Mouse (Mus musculus): ENCODE measurements at regions not wholly inside any gene's neighbourhood (a gene's known extent, or its start where the extent isn't known, plus 50 kb on each side); places are given as distances from the start of the nearest gene placed in this dataset.
A peak's percentile ranks its signal among the peaks of the same experiment; 100 is the strongest.

DNA sequence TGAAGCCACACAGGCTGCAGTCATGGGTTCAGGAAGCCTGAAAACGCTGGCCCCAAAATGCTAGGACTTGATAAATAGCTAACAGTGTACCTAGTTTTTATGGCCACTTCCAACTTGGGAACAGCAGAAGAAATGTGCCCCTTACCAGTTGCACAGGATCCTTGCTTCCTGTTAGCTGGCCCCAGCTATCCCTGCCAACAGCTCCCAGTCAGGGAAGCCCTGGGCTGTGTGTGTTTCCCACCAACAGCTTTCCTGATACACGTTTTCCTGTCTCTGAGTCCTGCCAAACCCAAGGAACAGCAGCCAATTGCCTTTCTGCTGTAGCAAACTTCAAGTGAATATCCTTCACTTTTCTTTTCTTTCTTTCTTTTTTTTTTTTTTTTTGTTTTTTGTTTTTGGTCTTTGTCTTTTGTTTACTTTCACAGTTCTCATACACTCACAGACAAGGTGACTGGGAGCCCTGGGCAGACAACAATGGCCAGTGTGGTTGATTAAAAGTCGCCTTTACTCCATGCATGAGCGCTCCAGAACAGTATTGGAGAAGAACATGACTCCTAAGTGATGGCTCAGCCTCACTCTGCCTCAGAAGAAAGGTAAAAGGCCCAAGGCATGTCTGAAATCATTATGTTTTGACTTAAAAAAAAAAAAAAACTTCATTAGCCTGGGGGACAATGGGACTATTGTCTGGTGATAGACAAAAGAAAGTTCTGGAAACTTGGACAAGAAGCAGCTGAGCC is 151.7 kb downstream of the Bcl2l11 start:
- Histone ChIP-seq H3K36me3 (ENCODE audit: insufficient read depth, low read length) (no peaks in the 10 kb centered on the region), H3K4me3 (ENCODE audit: low read length) (no peak overlapping the region), H3K27me3 (ENCODE audit: insufficient read depth, low read length) (no peaks in the 10 kb centered on the region), H3K9me3 (ENCODE audit: low read length) (no peaks in the 10 kb centered on the region), H3K4me2 (ENCODE audit: low read depth, low read length) (no peak overlapping the region), H3K4me1 (ENCODE audit: insufficient read depth, low read length) (peaks cover 14% of the 10 kb centered on the region; the same call in 1 of the 2 replicates), H3K9ac (replicated peaks; ENCODE audit: low read length) (no peak overlapping the region), H3K27ac (no peak overlapping the region)
- DNase-seq (ENCODE audit: low spot score) = peak; percentile 43
- WGBS = 31% methylated on average over 4 of the region's 4 CpGs
- ATAC-seq = peak; percentile 51; the same call in 1 of the 2 replicates
- TF ChIP-seq CTCF (IDR thresholded peaks at IDR 0.05; ENCODE audit: low read depth) = no peak

DNA sequence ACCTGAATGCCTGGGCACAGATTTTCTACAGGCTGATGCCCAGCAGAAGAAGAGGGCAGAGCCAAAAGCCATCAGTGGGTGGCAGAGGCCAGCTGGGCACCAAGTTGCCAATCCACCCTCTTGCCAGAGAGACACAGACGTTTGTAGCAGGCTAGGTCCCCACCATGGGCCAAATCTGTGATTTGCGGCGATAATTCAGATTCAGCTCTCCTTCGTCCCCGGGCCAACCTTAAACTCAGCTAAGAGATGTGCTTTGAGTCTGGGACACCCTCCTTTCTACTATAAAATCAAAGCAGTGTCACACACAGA is 152.2 kb downstream of the Bcl2l11 start:
- Histone ChIP-seq H3K27me3 (ENCODE audit: insufficient read depth, low read length) (no peaks in the 10 kb centered on the region), H3K36me3 (ENCODE audit: insufficient read depth, low read length) (no peaks in the 10 kb centered on the region), H3K4me3 (ENCODE audit: low read length) (no peak overlapping the region), H3K27ac (0 out of 2 replicates have a peak overlapping the region, but pooled peaks have one; percentile 23), H3K9me3 (ENCODE audit: low read length) (no peaks in the 10 kb centered on the region), H3K4me2 (ENCODE audit: low read depth, low read length) (0 out of 2 replicates have a peak overlapping the region, but pooled peaks have one; percentile 44), H3K4me1 (ENCODE audit: insufficient read depth, low read length) (peaks cover 14% of the 10 kb centered on the region; the same call in 1 of the 2 replicates), H3K9ac (replicated peaks; ENCODE audit: low read length) (no peak overlapping the region)
- DNase-seq (ENCODE audit: low spot score) (peak; percentile 71), ATAC-seq (peak; percentile 64)
- WGBS = 30% methylated on average over 5 of the region's 5 CpGs
- TF ChIP-seq CTCF (IDR thresholded peaks at IDR 0.05; ENCODE audit: low read depth) = no peak

DNA sequence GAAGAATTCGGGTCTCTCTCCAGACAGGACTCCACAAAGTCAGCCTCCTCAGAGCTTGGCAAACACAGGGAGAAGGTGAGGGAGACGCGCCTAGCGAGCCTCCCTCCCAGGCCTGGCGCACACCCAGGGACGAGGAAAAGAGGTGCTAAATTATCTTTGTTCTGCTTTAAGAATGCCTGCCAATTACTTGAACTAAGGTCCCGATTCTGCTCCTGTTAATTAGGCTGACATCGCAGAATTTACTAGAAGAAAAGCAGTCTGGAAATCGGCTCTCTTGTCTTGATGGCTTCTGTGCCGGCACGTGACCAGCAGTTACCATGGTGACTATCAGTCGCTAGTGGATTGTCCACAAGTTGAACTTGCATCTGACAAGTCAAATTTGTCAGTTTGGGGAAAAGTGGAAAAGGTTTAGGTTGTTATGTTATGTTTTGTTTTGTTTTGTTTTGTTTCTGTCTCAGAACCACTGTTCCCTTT is 152.8 kb downstream of the Bcl2l11 start:
- peaks cover 14% of the 10 kb centered on the region; the same call in 1 of the 2 replicates for H3K4me1 ChIP-seq (ENCODE audit: insufficient read depth, low read length)
- no peak overlapping the region for H3K9ac ChIP-seq (replicated peaks; ENCODE audit: low read length)
- H3K27me3 ChIP-seq (ENCODE audit: insufficient read depth, low read length) = no peaks in the 10 kb centered on the region
- WGBS = 11% methylated on average over 12 of the region's 12 CpGs
- no peak for TF ChIP-seq CTCF (IDR thresholded peaks at IDR 0.05; ENCODE audit: low read depth)
- H3K27ac ChIP-seq = peak overlapping the region; percentile 23; the same call in 1 of the 2 replicates
- DNase-seq (ENCODE audit: low spot score) (peak; percentile 76), ATAC-seq (peak; percentile 72)
- no peaks in the 10 kb centered on the region for H3K36me3 ChIP-seq (ENCODE audit: insufficient read depth, low read length)
- peak overlapping the region; percentile 44 for H3K4me2 ChIP-seq (ENCODE audit: low read depth, low read length)
- no peak overlapping the region for H3K4me3 ChIP-seq (ENCODE audit: low read length)
- no peaks in the 10 kb centered on the region for H3K9me3 ChIP-seq (ENCODE audit: low read length)

DNA sequence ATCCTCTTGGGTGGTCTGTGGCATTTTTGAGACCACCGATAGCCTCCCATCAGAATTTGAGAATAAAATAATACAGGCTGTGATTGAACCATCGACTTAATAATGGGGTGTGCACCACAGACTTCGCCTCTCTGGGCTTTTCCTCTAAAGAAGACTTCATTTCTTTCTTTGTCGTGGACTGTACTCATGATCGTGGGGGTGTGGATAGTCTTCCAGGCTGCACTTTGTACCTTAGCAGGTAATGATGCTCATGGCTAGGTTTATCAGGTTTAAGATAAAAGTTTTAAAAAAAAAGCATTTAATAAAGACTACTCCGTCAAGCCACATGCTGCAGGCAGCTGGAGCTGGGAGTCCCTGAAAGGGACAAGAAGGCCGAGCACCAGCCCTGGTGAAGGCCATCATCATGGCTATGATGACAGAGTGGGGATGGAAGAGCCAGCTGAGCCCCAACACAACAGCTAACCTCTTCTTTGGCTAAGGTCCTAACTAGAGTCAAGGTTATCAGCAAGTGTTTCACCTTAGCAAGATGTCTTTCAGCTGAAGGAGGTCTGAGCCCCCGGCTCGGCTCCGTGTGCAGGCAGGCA is 153.4 kb downstream of the Bcl2l11 start:
- TF ChIP-seq CTCF (IDR thresholded peaks at IDR 0.05; ENCODE audit: low read depth) = no peak
- ATAC-seq (0 out of 2 replicates have a peak, but pooled peaks have one; percentile 6), DNase-seq (ENCODE audit: low spot score) (no peak)
- 77% methylated on average over 10 of the region's 10 CpGs for WGBS
- Histone ChIP-seq H3K9ac (replicated peaks; ENCODE audit: low read length) (no peak overlapping the region), H3K36me3 (ENCODE audit: insufficient read depth, low read length) (no peaks in the 10 kb centered on the region), H3K4me1 (ENCODE audit: insufficient read depth, low read length) (peaks cover 14% of the 10 kb centered on the region; the same call in 1 of the 2 replicates), H3K27me3 (ENCODE audit: insufficient read depth, low read length) (no peaks in the 10 kb centered on the region), H3K4me2 (ENCODE audit: low read depth, low read length) (no peak overlapping the region), H3K4me3 (ENCODE audit: low read length) (no peak overlapping the region), H3K27ac (no peak overlapping the region), H3K9me3 (ENCODE audit: low read length) (no peaks in the 10 kb centered on the region)

DNA sequence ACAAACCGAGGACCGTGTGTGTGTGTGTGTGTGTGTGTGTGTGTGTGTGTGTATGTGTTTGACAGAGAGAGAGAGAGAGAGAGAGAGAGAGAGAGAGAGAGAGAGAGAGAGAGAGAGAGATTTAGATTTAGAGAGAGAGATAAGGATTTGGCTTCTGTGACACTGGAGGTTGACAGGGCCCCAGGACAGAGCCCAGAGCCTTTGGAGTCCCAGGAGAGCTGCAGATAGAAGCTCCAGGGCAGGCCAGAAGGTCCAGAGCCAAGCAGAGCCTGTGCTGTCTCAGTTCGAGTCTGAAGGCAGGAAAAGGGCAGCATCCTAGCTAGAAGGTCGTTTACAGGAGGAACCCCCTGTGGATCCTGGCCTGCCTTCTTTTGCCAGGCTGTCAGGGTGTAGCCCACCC is 156.8 kb downstream of the Bcl2l11 start:
- Histone ChIP-seq H3K4me3 (ENCODE audit: low read length) (no peak overlapping the region), H3K4me1 (ENCODE audit: insufficient read depth, low read length) (peaks cover 14% of the 10 kb centered on the region; the same call in 1 of the 2 replicates), H3K9me3 (ENCODE audit: low read length) (no peaks in the 10 kb centered on the region), H3K27me3 (ENCODE audit: insufficient read depth, low read length) (no peaks in the 10 kb centered on the region), H3K36me3 (ENCODE audit: insufficient read depth, low read length) (no peaks in the 10 kb centered on the region), H3K27ac (no peak overlapping the region), H3K4me2 (ENCODE audit: low read depth, low read length) (no peak overlapping the region), H3K9ac (replicated peaks; ENCODE audit: low read length) (no peak overlapping the region)
- DNase-seq (ENCODE audit: low spot score) = no peak
- no peak for ATAC-seq
- TF ChIP-seq CTCF (IDR thresholded peaks at IDR 0.05; ENCODE audit: low read depth) = no peak
- 40% methylated on average over 4 of the region's 4 CpGs for WGBS

DNA sequence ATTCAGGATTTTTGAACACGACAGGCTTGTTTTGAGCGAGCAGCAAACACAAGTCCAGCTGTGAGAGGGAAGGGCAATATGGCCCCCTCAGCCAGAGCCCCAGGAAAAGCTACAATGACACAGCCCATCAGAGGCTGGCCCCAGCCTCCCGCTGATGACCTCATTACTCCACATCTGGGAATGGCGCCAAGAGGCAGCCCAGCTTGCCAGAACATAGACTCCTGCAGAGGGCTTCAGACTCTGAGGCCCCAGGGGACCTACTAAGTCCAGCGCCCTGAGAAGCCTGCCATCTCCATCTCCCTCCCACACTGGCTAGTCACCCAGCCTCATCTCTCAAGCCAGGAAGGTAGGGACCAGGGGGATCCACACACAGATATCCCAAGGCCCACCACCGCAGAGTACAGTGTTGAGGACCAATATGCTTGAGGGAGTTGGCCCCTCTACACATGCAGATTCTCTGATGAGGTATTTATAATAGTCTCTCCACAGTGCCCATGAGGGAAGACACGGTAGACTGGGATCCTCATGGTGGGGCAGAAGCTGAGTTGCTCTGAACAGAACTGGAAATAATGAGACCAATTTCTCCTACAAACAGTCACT is 159.1 kb downstream of the Bcl2l11 start:
- Histone ChIP-seq H3K27me3 (ENCODE audit: insufficient read depth, low read length) (no peaks in the 10 kb centered on the region), H3K27ac (no peak overlapping the region), H3K9me3 (ENCODE audit: low read length) (no peaks in the 10 kb centered on the region), H3K4me3 (ENCODE audit: low read length) (no peak overlapping the region), H3K4me2 (ENCODE audit: low read depth, low read length) (no peak overlapping the region), H3K9ac (replicated peaks; ENCODE audit: low read length) (no peak overlapping the region), H3K4me1 (ENCODE audit: insufficient read depth, low read length) (peaks cover 4% of the 10 kb centered on the region; the same call in 1 of the 2 replicates), H3K36me3 (ENCODE audit: insufficient read depth, low read length) (no peaks in the 10 kb centered on the region)
- TF ChIP-seq CTCF (IDR thresholded peaks at IDR 0.05; ENCODE audit: low read depth) = no peak
- WGBS = 40% methylated on average over 7 of the region's 7 CpGs
- ATAC-seq = peak; percentile 63
- DNase-seq (ENCODE audit: low spot score) = peak; percentile 83
